Mouse (Mus musculus) left cerebral cortex, postnatal 25 days (tissue): Measurements from ENCODE around the gene Trabd2b. TPM values are rescaled to one million over a fixed set of nuclear protein-coding genes. Genes with fewer than 3 reads are reported as not detected.
A peak's percentile ranks its signal among the peaks of the same experiment; 100 is the strongest.

Experiments used
- DNase-seq, 2 experiments: peaks; one replicate each; pipeline ENCODE4 v3.0.0; 2022; ENCODE audit warnings: low spot score in 2 of 2, mixed read lengths in 1 of 2
- intact Hi-C: fragments of 180-260 bp; cut with DNase I; formaldehyde crosslinking; loops from one replicate; pipeline ENCODE4 v1.15.1; 2025
- total RNA-seq, 2 experiments: library from RNA; stranded (reverse); gene quantifications; 2 replicates each; pipeline ENCODE4 v1.2.3; 2021

The Trabd2b gene
- total RNA-seq, 2 experiments from 2014 or later: 4.3 to 5.2 TPM

GRCm38 (mm10) chr4:114518061-114518460, 111.5 kb downstream of the Trabd2b start:
- DNase-seq: no peak
- intact Hi-C loops: loop anchor here (5.0 kb wide), 1 partner anchor 119 kb away; no protein-coding TSS in a partner anchor

GRCm38 (mm10) chr4:114518571-114518970, 112.0 kb downstream of the Trabd2b start:
- DNase-seq: no peak
- intact Hi-C loops: loop anchor here (5.0 kb wide), 1 partner anchor 119 kb away; no protein-coding TSS in a partner anchor

GRCm38 (mm10) chr4:114519321-114519720, 112.8 kb downstream of the Trabd2b start:
- intact Hi-C loops: loop anchor here (5.0 kb wide), 1 partner anchor 118 kb away; no protein-coding TSS in a partner anchor
- no peak for DNase-seq

GRCm38 (mm10) chr4:114519966-114520365, 113.4 kb downstream of the Trabd2b start:
- intact Hi-C loops: loop anchor here (5.0 kb wide), 1 partner anchor 117 kb away; no protein-coding TSS in a partner anchor
- no peak for DNase-seq

GRCm38 (mm10) chr4:114523335-114524188, 117.0 kb downstream of the Trabd2b start:
- intact Hi-C loops: no loop called here
- no peak for DNase-seq

- no peak for DNase-seq
- intact Hi-C loops: no loop called here
These were observed 125.1 kb downstream of the Trabd2b start for GRCm38 (mm10) chr4:114531591-114531990.

- intact Hi-C loops: no loop called here
- DNase-seq: no peak
These were observed 127.6 kb downstream of the Trabd2b start for GRCm38 (mm10) chr4:114533894-114534754.

- DNase-seq: no peak
- intact Hi-C loops: no loop called here
These were observed 131.0 kb downstream of the Trabd2b start for GRCm38 (mm10) chr4:114537376-114537974.

- intact Hi-C loops: no loop called here
These were observed 133.5 kb downstream of the Trabd2b start for GRCm38 (mm10) chr4:114540031-114540430.

GRCm38 (mm10) chr4:114541221-114541620, 134.7 kb downstream of the Trabd2b start:
- intact Hi-C loops: no loop called here
- no peak for DNase-seq

More at GRCm38 (mm10) chr4:114540031-114540430, 133.5 kb downstream of the Trabd2b start:
- no peak for DNase-seq

- intact Hi-C loops: no loop called here
- DNase-seq: no peak
These were observed 135.6 kb downstream of the Trabd2b start for GRCm38 (mm10) chr4:114542136-114542535.

- intact Hi-C loops: no loop called here
- no peak for DNase-seq
These were observed 139.1 kb downstream of the Trabd2b start for GRCm38 (mm10) chr4:114545481-114546200.

- peak; percentile 7 to 17 for DNase-seq
- intact Hi-C loops: no loop called here
These were observed 141.3 kb downstream of the Trabd2b start for GRCm38 (mm10) chr4:114547658-114548448.

- no peak for DNase-seq
- intact Hi-C loops: no loop called here
These were observed 143.0 kb downstream of the Trabd2b start for GRCm38 (mm10) chr4:114549487-114549886.

GRCm38 (mm10) chr4:114550471-114551156, 144.1 kb downstream of the Trabd2b start:
- DNase-seq: no peak
- intact Hi-C loops: no loop called here

GRCm38 (mm10) chr4:114556880-114557279, 150.4 kb downstream of the Trabd2b start:
- intact Hi-C loops: no loop called here

GRCm38 (mm10) chr4:114557731-114558130, 151.2 kb downstream of the Trabd2b start:
- no peak for DNase-seq
- intact Hi-C loops: no loop called here

More at GRCm38 (mm10) chr4:114556880-114557279, 150.4 kb downstream of the Trabd2b start:
- no peak for DNase-seq

GRCm38 (mm10) chr4:114558487-114558886, 152.0 kb downstream of the Trabd2b start:
- intact Hi-C loops: no loop called here

More at GRCm38 (mm10) chr4:114558487-114558886, 152.0 kb downstream of the Trabd2b start:
- no peak for DNase-seq
